Mouse (Mus musculus): Measurements from ENCODE around the gene Lyrm7.

DNA sequence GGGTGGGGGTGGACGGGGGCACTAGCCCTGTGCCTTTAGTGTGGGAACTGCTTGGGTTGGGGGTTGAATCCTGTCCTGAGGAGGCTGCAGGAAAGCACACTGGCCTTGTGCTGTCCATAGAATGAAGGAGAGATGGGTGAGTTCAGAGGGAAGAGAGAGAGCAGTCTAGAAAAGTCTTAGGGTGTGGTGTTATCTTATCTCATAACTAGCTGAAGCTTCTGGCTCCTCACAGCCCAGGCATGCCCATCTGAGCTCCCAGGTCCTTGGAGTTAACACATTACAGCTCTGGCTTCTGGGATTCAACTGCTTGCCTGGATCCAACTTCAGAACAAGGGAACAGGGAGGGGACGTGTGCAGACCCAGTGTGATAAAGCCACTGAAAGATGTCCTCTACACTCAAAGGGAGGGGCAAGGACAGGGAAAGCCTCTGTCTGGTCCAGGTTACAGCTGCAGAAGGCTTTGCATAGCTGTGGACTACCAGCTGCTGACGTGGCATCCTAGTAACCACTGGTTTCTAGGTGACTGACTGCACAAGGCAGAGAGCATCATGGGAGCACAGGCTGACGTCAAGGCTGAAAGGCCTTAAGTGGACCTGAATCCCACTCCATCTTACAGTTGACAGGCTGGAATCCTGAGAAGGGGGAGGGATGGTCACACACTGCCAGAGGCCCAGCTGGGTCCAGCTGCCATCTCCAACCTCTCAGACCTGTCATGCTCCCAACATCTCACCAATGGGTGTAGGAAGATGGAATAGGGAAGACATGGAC lies 43.4 kb upstream of the Lyrm7 start:
- TF ChIP-seq POLR2A (IDR thresholded peaks at IDR 0.05; ENCODE audit: control insufficient read depth, extremely low read depth, insufficient read depth, low read length, poor library complexity) (no peak), CTCF (IDR thresholded peaks at IDR 0.05; ENCODE audit: borderline replicate concordance, control insufficient read depth, extremely low read depth, insufficient read depth, low read length, poor library complexity) (no peak)
